Mouse (Mus musculus) testis, adult 2 months (tissue): ENCODE data around the gene Kif3a.

ENCODE experiments used
- CTCF ChIP-seq: fragments of 200-500 bp; IDR thresholded peaks from 2 replicates; pipeline ENCODE4 v1.5.1; 2012; ENCODE audit warnings: low read depth, mild to moderate bottlenecking, inconsistent platforms, low read length, moderate library complexity; ENCODE audit not compliant: control insufficient read depth, insufficient read depth, insufficient replicate concordance
- POLR2A ChIP-seq: fragments of 200-500 bp; IDR thresholded peaks from 2 replicates; pipeline ENCODE4 v1.6.1; 2012; ENCODE audit warnings: low read depth, mild to moderate bottlenecking, inconsistent platforms, low read length, moderate library complexity; ENCODE audit not compliant: control insufficient read depth

- TF ChIP-seq CTCF (no peak), POLR2A (no peak)
Measured at GRCm38 (mm10) chr11:53547566-53547965, 19.6 kb upstream of the Kif3a start.
